Mouse (Mus musculus): ENCODE measurements at regions not wholly inside any gene's neighbourhood (a gene's known extent, or its start where the extent isn't known, plus 50 kb on each side); places are given as distances from the start of the nearest gene placed in this dataset.

- Histone ChIP-seq H3K9me3 (no peaks in the 10 kb centered on the region), H3K4me1 (replicated peaks) (no peaks in the 10 kb centered on the region), H3K27me3 (no peaks in the 10 kb centered on the region), H3K9ac (replicated peaks) (no peak overlapping the region), H3K27ac (no peak overlapping the region), H3K4me3 (replicated peaks) (no peak overlapping the region), H3K36me3 (no peaks in the 10 kb centered on the region), H3K4me2 (replicated peaks) (no peak overlapping the region)
- no peak for ATAC-seq
Observed at GRCm38 (mm10) chr6:79387732-79388131, 430.0 kb upstream of the Gm20594 start.

- Histone ChIP-seq H3K9ac (replicated peaks) (no peak overlapping the region), H3K36me3 (no peaks in the 10 kb centered on the region), H3K4me1 (replicated peaks) (no peaks in the 10 kb centered on the region), H3K4me2 (replicated peaks) (no peak overlapping the region), H3K27me3 (no peaks in the 10 kb centered on the region), H3K4me3 (replicated peaks) (no peak overlapping the region), H3K27ac (no peak overlapping the region), H3K9me3 (no peaks in the 10 kb centered on the region)
- WGBS: 8% methylated on average over 1 of the region's 1 CpGs
- ATAC-seq: no peak
Observed at GRCm38 (mm10) chr6:79401090-79401489, 416.6 kb upstream of the Gm20594 start.

GRCm38 (mm10) chr6:79408955-79409354, 408.8 kb upstream of the Gm20594 start:
- H3K4me1 ChIP-seq (replicated peaks): no peaks in the 10 kb centered on the region
- H3K9me3 ChIP-seq: no peaks in the 10 kb centered on the region
- H3K27me3 ChIP-seq: no peaks in the 10 kb centered on the region
- H3K27ac ChIP-seq: no peak overlapping the region
- no peak overlapping the region for H3K9ac ChIP-seq (replicated peaks)
- no peak for ATAC-seq
- H3K4me3 ChIP-seq (replicated peaks): no peak overlapping the region
- no peaks in the 10 kb centered on the region for H3K36me3 ChIP-seq
- WGBS: 86% methylated on average over 3 of the region's 3 CpGs
- no peak overlapping the region for H3K4me2 ChIP-seq (replicated peaks)

- Histone ChIP-seq H3K27ac (no peak overlapping the region), H3K4me1 (replicated peaks) (no peaks in the 10 kb centered on the region), H3K36me3 (no peaks in the 10 kb centered on the region), H3K27me3 (no peaks in the 10 kb centered on the region), H3K4me3 (replicated peaks) (no peak overlapping the region), H3K4me2 (replicated peaks) (no peak overlapping the region), H3K9me3 (no peaks in the 10 kb centered on the region), H3K9ac (replicated peaks) (no peak overlapping the region)
- WGBS: 95% methylated on average over 1 of the region's 1 CpGs
- ATAC-seq: no peak
Observed at GRCm38 (mm10) chr6:79445821-79446220, 371.9 kb upstream of the Gm20594 start.

GRCm38 (mm10) chr6:79491245-79491644, 326.5 kb upstream of the Gm20594 start:
- ATAC-seq: peak; percentile 55; the same call in 1 of the 2 replicates
- Histone ChIP-seq H3K9me3 (no peaks in the 10 kb centered on the region), H3K4me1 (replicated peaks) (no peaks in the 10 kb centered on the region), H3K36me3 (no peaks in the 10 kb centered on the region), H3K27me3 (no peaks in the 10 kb centered on the region), H3K4me2 (replicated peaks) (no peak overlapping the region), H3K4me3 (replicated peaks) (no peak overlapping the region), H3K27ac (no peak overlapping the region), H3K9ac (replicated peaks) (no peak overlapping the region)
- 86% methylated on average over 2 of the region's 2 CpGs for WGBS

GRCm38 (mm10) chr6:79500649-79501048, 317.1 kb upstream of the Gm20594 start:
- H3K9ac ChIP-seq (replicated peaks): no peak overlapping the region
- 82% methylated on average over 3 of the region's 3 CpGs for WGBS
- H3K4me2 ChIP-seq (replicated peaks): no peak overlapping the region
- H3K4me1 ChIP-seq (replicated peaks): no peaks in the 10 kb centered on the region
- no peaks in the 10 kb centered on the region for H3K27me3 ChIP-seq
- no peaks in the 10 kb centered on the region for H3K36me3 ChIP-seq
- H3K27ac ChIP-seq: no peak overlapping the region
- no peak overlapping the region for H3K4me3 ChIP-seq (replicated peaks)
- no peak for ATAC-seq
- no peaks in the 10 kb centered on the region for H3K9me3 ChIP-seq
